Mouse (Mus musculus): ENCODE data around the gene Gm11444.
A peak's percentile ranks its signal among the peaks of the same experiment; 100 is the strongest.

The Gm11444 gene

GRCm38 (mm10) chr11:85857997-85858698 lies 8.0 kb upstream of the Gm11444 start:
- DNase-seq (ENCODE audit: low spot score) = no peak

DNA sequence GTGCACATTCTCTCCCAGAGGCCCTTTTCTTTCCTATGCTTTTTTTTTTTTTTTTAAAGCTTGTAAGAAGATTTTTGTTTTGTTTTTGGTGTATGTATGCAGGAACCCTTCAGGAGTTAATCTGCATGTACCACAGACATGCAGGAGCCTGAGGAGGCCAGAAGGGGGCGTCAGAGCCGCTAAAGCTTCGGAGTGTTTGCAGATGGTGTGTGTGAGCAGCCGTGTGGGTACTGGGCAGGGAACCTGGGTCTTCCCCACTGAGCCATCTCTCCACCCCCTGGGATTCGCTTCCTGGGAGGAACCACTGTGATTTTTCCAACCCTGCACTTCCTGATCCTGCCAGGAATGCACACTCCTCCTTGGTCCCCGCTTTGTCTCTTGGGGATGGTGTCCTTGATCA lies 625 bp upstream of the Gm11444 start:
- DNase-seq (ENCODE audit: low spot score) = peak; percentile 11

DNA sequence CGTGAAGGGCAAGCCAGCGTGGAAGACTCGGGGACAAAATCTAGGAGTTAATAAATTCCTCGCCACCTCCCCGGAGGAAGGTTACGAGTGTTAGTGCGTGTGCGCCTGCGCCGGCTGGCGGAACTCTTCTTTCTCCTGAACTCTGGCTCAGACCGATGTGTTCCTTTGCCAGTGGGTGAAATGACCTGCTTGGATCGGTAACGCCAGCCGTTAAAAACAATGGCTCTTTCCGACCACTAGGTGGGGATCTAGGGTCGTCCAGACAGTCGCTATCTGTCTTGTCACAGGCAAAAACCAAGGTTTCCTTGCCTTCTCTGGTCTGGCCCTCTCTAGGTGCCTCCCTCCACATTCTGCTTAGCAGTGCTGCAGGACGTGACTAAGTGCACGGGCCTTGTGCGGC lies 1.1 kb downstream of the Gm11444 start:
- peak; percentile 65 for DNase-seq (ENCODE audit: low spot score)

DNA sequence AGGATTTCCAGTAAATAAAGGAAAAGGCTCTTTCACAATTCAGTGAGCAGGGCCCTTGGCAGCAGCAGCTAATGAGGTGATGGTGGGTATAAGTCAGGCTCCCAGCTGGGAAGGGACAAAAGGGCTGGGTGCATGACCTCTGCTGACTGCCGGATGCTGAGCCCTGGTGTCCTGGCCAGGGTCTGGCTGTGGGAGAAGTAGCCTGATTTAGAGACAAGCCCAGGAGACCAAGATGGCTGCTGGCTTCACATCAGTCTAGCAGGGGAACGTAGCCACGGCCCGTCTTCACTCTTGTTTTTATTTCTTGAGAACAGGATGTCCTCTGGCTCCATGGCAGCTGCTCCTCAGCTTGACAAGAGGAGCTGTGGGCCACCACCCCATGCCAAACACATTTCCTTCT lies 3.6 kb downstream of the Gm11444 start:
- DNase-seq (ENCODE audit: low spot score) = no peak

DNA sequence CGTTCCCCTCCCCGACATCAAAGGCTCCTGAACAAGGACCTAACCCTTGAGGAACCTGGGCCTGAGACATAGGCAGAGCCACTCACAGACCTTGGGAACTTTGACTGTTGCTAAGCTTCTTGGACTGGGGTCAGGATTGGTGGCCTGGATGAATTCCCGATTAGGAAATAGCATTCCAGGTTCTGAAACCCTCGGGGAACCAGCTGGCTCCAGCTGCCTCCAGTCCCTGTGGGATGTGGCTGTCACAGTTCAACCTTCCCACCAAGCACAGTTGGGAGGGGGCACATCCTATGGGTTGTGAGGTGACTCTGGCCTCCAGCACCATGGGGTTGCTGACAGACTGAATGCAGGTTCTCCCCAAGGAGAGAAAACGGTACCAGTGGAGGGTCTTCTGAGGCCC lies 4.2 kb downstream of the Gm11444 start:
- no peak for DNase-seq (ENCODE audit: low spot score)

DNA sequence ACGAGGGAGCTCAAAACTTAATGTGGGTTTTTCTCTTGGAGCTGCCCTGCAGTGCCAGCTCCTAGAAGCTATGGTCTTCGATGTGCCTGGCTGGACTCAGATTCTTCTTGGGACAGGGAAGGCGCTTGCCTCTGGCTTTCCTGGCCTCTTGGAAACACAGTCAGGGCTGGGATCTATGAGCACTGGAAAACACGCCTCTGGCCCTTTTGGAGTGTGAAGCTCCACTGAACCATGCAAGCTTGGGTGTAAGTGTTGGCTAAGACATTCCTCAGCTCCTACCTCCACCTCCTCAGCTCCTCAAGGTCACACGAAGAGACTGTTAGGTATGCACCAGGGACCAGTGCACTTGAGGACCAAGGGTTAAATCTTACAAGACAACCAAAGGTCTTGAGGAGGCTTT lies 5.2 kb downstream of the Gm11444 start:
- no peak for DNase-seq (ENCODE audit: low spot score)

DNA sequence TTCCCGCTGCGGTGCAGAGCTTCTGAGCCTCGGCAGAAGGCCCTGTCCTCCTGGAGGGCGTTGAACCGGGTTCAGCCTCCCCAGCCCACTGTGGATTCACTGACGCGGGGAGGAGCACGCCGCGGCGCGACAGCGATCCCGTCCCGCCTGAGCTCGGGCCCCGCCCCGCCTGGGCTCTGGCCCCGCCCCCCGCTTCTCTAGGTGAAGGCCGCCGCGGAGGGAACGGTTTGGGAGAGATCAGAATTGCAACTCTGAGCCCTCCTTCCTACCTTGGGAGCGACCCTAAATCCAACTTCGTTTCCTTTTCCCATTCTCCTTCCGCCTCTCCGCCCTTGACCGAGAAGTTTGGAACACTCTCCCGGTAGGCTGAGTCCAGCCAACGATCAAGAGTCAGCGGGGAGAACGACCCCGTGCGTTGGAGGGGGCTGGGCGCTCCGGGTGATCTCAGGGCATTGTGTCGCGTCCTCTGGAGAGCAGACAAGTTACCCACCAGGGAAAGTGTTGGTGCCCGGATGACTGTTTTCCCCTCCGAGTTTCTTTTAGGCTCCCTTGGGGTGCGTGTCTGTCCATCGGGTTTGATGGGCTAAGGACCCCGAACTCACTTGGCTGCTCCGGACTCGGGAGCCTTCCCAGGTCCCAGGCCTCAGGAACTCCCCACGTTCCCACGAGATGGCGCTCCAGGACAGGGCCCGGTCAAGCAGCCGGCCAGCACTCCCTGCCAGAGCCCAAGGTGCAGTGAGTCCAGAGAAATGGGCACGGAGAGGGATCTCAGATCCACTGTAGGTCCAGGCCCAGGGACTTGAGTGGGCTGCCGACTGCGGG lies 5.8 kb downstream of the Gm11444 start:
- peak; percentile 93 for DNase-seq (ENCODE audit: low spot score)

DNA sequence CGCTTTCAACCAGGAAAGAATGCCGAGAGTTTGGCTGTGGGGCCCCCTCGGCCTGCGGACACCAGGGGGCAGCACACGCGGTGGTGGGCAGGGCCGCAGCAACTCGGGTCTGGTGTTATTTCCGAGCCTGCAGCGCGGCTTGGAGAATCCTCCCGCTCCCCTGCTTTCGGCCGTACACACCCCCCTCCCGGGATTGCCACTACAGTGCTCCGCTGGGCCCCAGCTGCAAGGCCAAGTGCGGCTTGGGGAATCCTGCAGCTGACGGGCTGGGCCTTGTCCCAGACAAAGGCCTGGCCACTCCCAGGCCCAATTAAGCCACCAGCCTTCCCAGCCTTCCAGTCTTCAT lies 6.8 kb downstream of the Gm11444 start:
- DNase-seq (ENCODE audit: low spot score) = peak; percentile 85

GRCm38 (mm10) chr11:85842596-85843346 lies 7.4 kb downstream of the Gm11444 start:
- no peak for DNase-seq (ENCODE audit: low spot score)

GRCm38 (mm10) chr11:85841980-85842379 lies 8.2 kb downstream of the Gm11444 start:
- DNase-seq (ENCODE audit: low spot score) = peak; percentile 82

GRCm38 (mm10) chr11:85841211-85841681 lies 8.9 kb downstream of the Gm11444 start:
- no peak for DNase-seq (ENCODE audit: low spot score)

DNA sequence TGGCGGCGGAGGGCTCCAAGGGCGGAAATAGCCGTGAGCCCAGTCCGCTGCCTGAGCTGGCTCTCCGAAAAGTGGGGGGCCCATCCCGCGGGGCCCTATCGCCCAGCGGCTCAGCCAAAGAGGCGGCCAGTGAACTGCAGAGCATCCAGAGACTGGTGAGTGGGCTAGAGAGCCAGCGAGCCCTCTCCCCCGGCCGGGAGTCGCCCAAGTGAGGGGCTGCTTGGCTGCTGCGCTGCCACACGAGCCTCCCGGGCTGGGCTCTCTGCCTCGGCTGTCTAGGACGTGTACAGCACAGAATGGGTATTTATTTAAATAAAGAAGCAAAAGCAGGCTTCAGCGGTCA lies 9.4 kb downstream of the Gm11444 start:
- no peak for DNase-seq (ENCODE audit: low spot score)

- no peak for DNase-seq (ENCODE audit: low spot score)
These were observed 9.9 kb downstream of the Gm11444 start for GRCm38 (mm10) chr11:85840031-85840802.

- no peak for DNase-seq (ENCODE audit: low spot score)
These were observed 10.7 kb downstream of the Gm11444 start for GRCm38 (mm10) chr11:85839258-85840030.

DNA sequence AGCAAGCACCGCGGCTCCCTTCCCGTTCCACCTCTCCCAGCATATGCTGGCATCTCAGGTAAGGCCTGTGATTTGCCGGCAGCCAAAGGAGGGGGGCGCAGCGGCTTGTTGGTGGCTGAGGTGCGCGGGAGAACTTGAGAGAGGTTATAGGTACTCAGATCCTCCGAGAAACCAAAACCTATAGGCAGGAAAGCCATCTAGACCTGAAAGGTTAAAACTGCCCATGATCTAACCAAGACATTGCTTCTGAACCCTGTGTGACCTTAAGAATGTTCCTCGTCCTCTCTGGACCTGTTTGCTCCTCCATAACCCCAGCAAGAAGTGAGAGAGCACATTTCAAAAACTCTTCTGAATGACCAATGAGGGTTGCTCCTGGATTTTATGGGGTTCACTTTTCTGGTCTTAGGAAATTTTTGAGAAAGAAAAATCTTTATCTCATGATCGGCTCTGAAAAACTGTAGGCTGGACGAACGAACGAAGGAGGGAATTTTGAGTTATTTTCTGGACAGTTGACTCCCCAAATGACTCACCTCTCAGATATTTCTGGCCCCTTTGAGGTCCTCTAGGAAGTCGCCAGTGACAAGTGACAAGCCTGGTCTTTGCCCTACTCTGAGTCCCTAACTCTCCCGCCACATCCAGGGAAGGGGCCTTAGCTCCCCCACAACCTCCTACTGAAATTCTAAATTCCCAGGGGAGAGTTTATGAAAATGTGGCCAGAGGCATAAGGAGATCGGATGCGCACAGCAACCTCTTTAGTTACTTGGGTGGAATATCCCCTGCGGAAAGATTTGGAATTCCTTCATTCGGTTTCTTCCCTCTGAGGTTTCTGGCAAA lies 11.5 kb downstream of the Gm11444 start:
- DNase-seq (ENCODE audit: low spot score) = no peak

DNA sequence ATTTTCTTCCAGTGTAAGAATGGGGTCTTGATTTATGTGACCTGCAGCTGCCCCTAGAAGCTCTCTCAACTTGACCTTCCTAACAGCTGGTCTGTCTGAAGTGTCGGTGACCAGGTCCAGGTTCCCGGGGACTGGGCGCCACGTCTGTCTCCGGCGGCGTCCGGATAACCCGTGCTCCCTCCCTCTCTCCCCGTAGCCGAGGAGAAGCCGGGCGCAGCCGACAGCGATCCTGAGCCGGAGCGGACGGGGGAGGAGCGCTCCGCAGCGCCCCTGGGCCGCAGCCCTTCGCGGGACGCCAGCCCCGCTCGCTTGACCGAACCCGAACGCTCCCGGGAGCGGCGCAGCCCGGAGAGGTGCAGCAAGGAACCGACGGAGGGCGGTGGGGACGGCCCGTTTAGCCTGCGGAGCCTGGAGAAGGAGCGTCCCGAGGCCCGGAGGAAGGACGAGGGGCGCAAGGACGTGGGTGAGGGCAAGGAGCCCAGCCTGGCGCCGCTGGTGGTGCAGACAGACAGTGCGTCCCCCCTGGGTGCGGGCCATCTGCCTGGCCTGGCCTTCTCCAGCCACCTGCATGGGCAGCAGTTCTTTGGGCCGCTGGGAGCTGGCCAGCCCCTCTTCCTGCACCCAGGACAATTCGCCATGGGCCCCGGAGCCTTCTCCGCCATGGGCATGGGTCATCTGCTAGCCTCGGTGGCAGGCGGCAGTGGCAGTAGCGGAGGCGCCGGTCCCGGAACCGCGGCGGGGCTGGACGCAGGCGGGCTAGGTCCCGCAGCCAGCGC lies 12.3 kb downstream of the Gm11444 start:
- DNase-seq (ENCODE audit: low spot score) = peak; percentile 57

DNA sequence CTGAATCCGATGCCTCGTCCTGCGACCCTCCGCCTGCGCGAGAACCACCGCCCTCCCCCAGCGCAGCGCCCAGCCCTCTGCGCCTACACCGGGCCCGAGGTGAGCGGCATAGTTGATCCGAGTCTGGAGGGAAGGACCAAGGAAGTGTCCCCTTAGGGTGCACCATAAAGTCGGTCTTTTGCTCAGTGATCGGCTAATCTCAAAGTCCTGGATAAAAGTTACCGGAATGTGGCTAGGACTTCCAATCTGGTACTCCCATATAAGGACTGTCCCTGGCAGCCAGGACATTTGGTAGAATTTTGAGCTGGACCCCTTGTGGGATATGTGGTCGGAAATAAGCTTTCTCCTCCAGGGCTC lies 12.9 kb downstream of the Gm11444 start:
- DNase-seq (ENCODE audit: low spot score) = no peak

- no peak for DNase-seq (ENCODE audit: low spot score)
These were observed 13.4 kb downstream of the Gm11444 start for GRCm38 (mm10) chr11:85836523-85837290.
